Mouse (Mus musculus): ENCODE measurements around the gene Myo18b. TPM values are rescaled to one million over a fixed set of nuclear protein-coding genes. Genes with fewer than 3 reads are reported as not detected.

Gene Myo18b
- polyA plus RNA-seq (2014; fragmentation: Illumina TruSeq; extraction: RNeasy Lipid Tissue Mini Kit (QIAGEN cat#74804)): not detected

DNA sequence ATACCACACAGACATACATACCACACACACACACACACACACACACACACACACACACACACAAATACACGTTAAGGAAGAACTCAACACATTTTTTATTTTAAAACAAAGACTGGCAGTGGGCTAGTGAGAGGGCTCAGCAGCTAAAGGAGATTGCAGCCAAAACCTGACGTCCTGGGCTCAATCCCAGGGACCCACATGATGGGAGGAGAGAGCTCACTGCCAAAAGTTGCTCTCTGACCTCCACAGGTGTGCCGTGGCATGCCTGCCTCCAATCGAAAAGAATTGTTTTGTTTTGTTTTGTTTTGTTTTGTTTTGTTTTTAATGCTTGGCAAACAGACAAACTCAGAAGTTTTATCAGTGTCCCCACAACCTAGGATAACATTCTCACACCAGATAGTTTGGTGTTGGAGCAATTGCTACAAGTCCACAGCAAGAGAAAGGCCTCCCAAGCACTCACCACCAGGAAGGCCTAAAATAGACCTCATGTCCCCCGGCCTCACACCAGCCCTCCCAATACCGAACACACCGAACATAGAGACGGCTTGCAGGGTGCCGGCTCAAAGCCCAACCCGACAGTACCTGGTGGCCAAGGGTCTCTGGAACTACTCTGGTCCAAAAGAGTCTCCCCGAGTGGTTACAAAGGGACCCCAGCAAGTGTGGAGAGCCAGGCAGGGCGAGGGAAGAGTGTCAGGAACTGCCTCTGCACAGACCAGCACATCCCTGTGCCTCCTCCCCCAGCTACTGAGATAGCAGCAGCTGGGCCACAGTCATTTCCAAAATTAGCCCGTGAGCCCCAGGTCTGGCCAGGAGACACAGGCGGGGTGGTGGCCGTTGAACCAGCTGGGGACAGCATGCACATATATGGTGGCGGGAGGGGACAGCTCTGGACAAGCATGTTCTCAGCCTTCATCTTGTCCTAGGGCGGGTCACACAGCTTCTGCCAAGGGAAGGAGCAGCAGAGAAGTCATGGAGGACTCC is at the start of gene Myo18b:
Gene Myo18b, minus strand, starts transcription at position 689 of the 981 bp plus-strand sequence.

Other genes with a start within 250 kb of the Myo18b start
- gene Grk3, start 119.4 kb upstream of the Myo18b start, polyA plus RNA-seq (2014; fragmentation: Illumina TruSeq; extraction: RNeasy Lipid Tissue Mini Kit (QIAGEN cat#74804)): 6.4 TPM
- gene Crybb2, start 173.8 kb upstream of the Myo18b start, polyA plus RNA-seq (2014; fragmentation: Illumina TruSeq; extraction: RNeasy Lipid Tissue Mini Kit (QIAGEN cat#74804)): not detected
- not detected for gene Crybb3, start 185.2 kb upstream of the Myo18b start, polyA plus RNA-seq (2014; fragmentation: Illumina TruSeq; extraction: RNeasy Lipid Tissue Mini Kit (QIAGEN cat#74804))